Mouse (Mus musculus): ENCODE data around the gene Fbxw9.

DNA sequence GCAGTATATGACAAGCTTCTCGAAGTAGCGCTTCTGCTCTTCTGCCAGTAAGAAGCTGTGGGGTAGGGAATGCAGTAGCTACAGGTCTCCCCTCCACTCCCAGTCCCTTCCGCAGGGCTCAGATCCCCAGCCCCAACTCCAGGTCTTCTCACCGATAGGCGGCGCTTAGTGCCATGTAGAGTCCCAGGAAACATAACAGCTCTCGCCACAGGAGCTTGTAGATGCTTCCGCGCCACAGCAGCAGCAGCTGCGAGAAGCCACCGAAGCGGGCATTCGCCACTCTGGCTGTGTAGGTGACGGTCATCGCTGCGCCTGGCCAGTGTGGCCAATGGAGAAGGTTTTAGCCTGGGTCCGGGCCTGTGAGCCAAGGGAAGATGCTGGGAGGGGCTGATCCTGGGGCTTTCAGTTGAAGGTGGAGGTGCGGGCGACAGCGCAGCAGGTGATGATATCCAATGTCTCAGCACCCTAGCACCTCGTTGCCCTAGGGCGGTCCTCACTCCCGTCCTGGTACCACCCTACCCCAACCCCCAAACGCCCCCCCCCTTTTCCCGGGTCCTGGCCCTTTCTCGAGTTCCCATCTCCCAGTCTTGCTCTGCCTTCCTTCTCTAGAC is 46.5 kb upstream of the Fbxw9 start:
- TF ChIP-seq POLR2A (IDR thresholded peaks at IDR 0.05; ENCODE audit: insufficient read length, low read depth), result no peak
- no peak for TF ChIP-seq USF1 (IDR thresholded peaks at IDR 0.05; ENCODE audit: low read depth)
- TF ChIP-seq POLR2AphosphoS2 (IDR thresholded peaks at IDR 0.05; ENCODE audit: insufficient read length, low read depth), result no peak

Measured in myocyte (in vitro differentiated cells).